ENCODE assay signal across 12 mouse cellular contexts in the genomic region with DNA sequence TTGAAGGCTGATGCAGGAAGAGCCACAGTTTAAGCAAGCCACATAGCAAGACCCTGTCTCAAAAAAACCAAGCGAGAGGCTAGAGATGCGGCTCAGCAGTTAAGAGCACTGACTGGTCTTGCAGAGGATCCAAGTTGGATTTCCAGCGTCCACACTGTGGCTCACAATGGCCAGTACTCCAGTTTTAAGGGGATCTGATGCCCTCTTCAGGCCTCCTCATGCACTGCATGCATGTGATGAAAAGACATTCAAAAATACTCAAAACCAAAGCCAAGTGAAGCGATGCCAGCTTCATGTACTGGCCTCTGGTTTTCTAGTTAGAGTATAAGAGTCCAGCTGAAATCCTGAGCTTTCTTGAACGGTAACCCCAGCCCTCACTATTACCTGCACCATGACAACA. TPM values are rescaled to one million over a fixed set of nuclear protein-coding genes. Genes with fewer than 3 reads are reported as not detected.
DNase-seq lines count a peak whose midpoint lies in the region; ATAC-seq and TF ChIP-seq lines count a peak whose summit lies in the region.
"Had no signal": no experiment of that assay in that cellular context is flagged by ENCODE, and none has a peak within 500 bp of the region (broad histone marks: within the 10 kb centered on the region; RNA-seq: fewer than 3 reads in every experiment).

No protein-coding gene starts in this region.

- no peak overlapping the region for H3K4me3 ChIP-seq in liver, adult 2 months (ENCODE audit: insufficient read depth, low read depth, low read length)
- no peak overlapping the region for H3K4me3 ChIP-seq in liver, embryonic 11.5 days (ENCODE audit: low read depth, low read length)
- H3K4me3 ChIP-seq: forebrain, embryonic 13.5 days; neural tube, embryonic 13.5 days had no signal

- no peak overlapping the region for H3K9ac ChIP-seq in liver, adult 2 months (ENCODE audit: low read depth, low read length)
- no peak overlapping the region for H3K9ac ChIP-seq in liver, embryonic 11.5 days (ENCODE audit: low read depth, low read length)
- H3K9ac ChIP-seq: forebrain, embryonic 13.5 days; neural tube, embryonic 13.5 days had no signal

- intact Hi-C loops in left cerebral cortex, postnatal 36 days (cut with DNase I), result no loop called here

- H3K27ac ChIP-seq in liver, adult 2 months (replicated peaks; ENCODE audit: insufficient read depth, low read depth, low read length), result no peak overlapping the region
- no peak overlapping the region for H3K27ac ChIP-seq in liver, embryonic 11.5 days (ENCODE audit: low read depth, low read length)
- H3K27ac ChIP-seq: forebrain, embryonic 13.5 days; neural tube, embryonic 13.5 days had no signal

- 0 out of 2 replicates have a peak, but pooled peaks have one; percentile 32 for TF ChIP-seq CTCF in liver, adult 2 months (IDR thresholded peaks at IDR 0.05; ENCODE audit: low read depth, low read length)

- peaks cover 28% of the 10 kb centered on the region for H3K79me2 ChIP-seq in liver, adult 2 months (ENCODE audit: control insufficient read depth, insufficient read depth, low read length)

- H3K4me2 ChIP-seq in liver, embryonic 11.5 days, result no peak overlapping the region
- H3K4me2 ChIP-seq: forebrain, embryonic 13.5 days; neural tube, embryonic 13.5 days had no signal

- no peaks in the 10 kb centered on the region for H3K9me3 ChIP-seq in liver, embryonic 11.5 days (ENCODE audit: control insufficient read depth, low read length)
- H3K9me3 ChIP-seq: forebrain, embryonic 13.5 days; neural tube, embryonic 13.5 days had no signal

- no peak for TF ChIP-seq POLR2A in liver, adult 2 months (IDR thresholded peaks at IDR 0.05; ENCODE audit: extremely low read depth, insufficient read depth, low read length)

- peaks cover 12% of the 10 kb centered on the region for H3K36me3 ChIP-seq in liver, adult 2 months (ENCODE audit: control insufficient read depth, insufficient read depth, low read length)
- H3K36me3 ChIP-seq in liver, embryonic 11.5 days (ENCODE audit: control insufficient read depth, insufficient read depth, low read length), result peaks cover 17% of the 10 kb centered on the region

- peaks cover 5% of the 10 kb centered on the region for H3K4me1 ChIP-seq in liver, adult 2 months (ENCODE audit: control insufficient read depth, insufficient read depth, low read length)
- H3K4me1 ChIP-seq in liver, embryonic 11.5 days (replicated peaks; ENCODE audit: control insufficient read depth, insufficient read depth, low read length), result peaks cover 8% of the 10 kb centered on the region; the same call in 1 of the 2 replicates

- whole genome bisulfite sequencing in liver, adult 2 months, result 83% methylated on average over 5 of the region's 5 CpGs
- WGBS in liver, embryonic 11.5 days, result 86% methylated on average over 5 of the region's 5 CpGs

- ATAC-seq in liver, embryonic 11.5 days (replicated peaks; ENCODE audit: low FRiP score), result no peak
- ATAC-seq: forebrain, embryonic 13.5 days had no signal

- no peaks in the 10 kb centered on the region for H3K27me3 ChIP-seq in liver, adult 2 months (ENCODE audit: control insufficient read depth, insufficient read depth, low read length)
- H3K27me3 ChIP-seq in liver, embryonic 11.5 days (replicated peaks; ENCODE audit: control insufficient read depth, insufficient read depth, low read length), result no peaks in the 10 kb centered on the region
- H3K27me3 ChIP-seq: forebrain, embryonic 13.5 days; neural tube, embryonic 13.5 days had no signal

- peak; percentile 39 to 58 for DNase-seq in cerebellum, postnatal 10 days
- DNase-seq in cerebellum, adult 9-10 months, result no peak
- peak; percentile 42 for DNase-seq in liver, adult 2 months (ENCODE audit: extremely low read depth, low read depth, low spot score)
- DNase-seq in liver, embryonic 11.5 days (ENCODE audit: low spot score), result no peak
- peak; percentile 69 for DNase-seq in ZHBTc4 (ENCODE audit: low read depth, low spot score)
- DNase-seq in retina, embryonic 14.5 days (ENCODE audit: low spot score), result peak; percentile 33
- DNase-seq in yolk sac, embryonic 10.5 days (ENCODE audit: low spot score), result no peak
- DNase-seq in left cerebral cortex, postnatal 36 days (ENCODE audit: low spot score in 2 of 2), result no peak
- DNase-seq: adrenal gland, postnatal 25 days; spleen, adult 18-20 months had no signal

RNA-seq across cellular contexts. Expression of a gene that starts 5.7 kb away (rescaled TPM):
- total RNA-seq in liver, adult 2 months (2014; rRNA removed), result 29.7 and 32.5 TPM in 2 replicates
- 40.9 and 46.2 TPM in 2 replicates for polyA plus RNA-seq in liver, adult 2 months (2012; rRNA removed)
- polyA plus RNA-seq in liver, embryonic 11.5 days (2014; fragmentation: Nextera tagmentation; extraction: Ambion mirVana), result 90.6 and 103 TPM in 2 replicates
- total RNA-seq in left cerebral cortex, postnatal 36 days (2021), result 100 to 1,000 TPM; 175 to 195 TPM

RNA-seq across cellular contexts. Expression of a gene that starts 6.8 kb away (rescaled TPM):
- total RNA-seq in liver, adult 2 months (2014; rRNA removed), result 1.1 and 2.3 TPM in 2 replicates
- polyA plus RNA-seq in liver, adult 2 months (2012; rRNA removed), result 2.8 and 3.2 TPM in 2 replicates
- polyA plus RNA-seq in liver, embryonic 11.5 days (2014; fragmentation: Nextera tagmentation; extraction: Ambion mirVana), result 22.8 and 24.7 TPM in 2 replicates
- total RNA-seq in left cerebral cortex, postnatal 36 days (2021), result 10 to 100 TPM; 18.3 to 18.6 TPM

RNA-seq across cellular contexts. Expression of a gene that starts 39.8 kb away (rescaled TPM):
- total RNA-seq in liver, adult 2 months (2014; rRNA removed), result 0.09 and 0.40 TPM in 2 replicates
- polyA plus RNA-seq in liver, adult 2 months (2012; rRNA removed), result 0.10 and 0.25 TPM in 2 replicates
- 0.87 and 1.5 TPM in 2 replicates for polyA plus RNA-seq in liver, embryonic 11.5 days (2014; fragmentation: Nextera tagmentation; extraction: Ambion mirVana)
- under 1 TPM; 0.62 to 0.68 TPM for total RNA-seq in left cerebral cortex, postnatal 36 days (2021)

RNA-seq across cellular contexts. Expression of a gene that starts 49.0 kb away (rescaled TPM):
- total RNA-seq in liver, adult 2 months (2014; rRNA removed), result 1.2 and 1.3 TPM in 2 replicates
- 17.9 and 22.0 TPM in 2 replicates for polyA plus RNA-seq in liver, adult 2 months (2012; rRNA removed)
- polyA plus RNA-seq in liver, embryonic 11.5 days (2014; fragmentation: Nextera tagmentation; extraction: Ambion mirVana), result 21.9 and 25.4 TPM in 2 replicates
- total RNA-seq in left cerebral cortex, postnatal 36 days (2021), result 10 to 100 TPM; 25.6 to 27.8 TPM

RNA-seq across cellular contexts. Expression of a gene that starts 51.4 kb away (rescaled TPM):
- 19.5 and 21.7 TPM in 2 replicates for total RNA-seq in liver, adult 2 months (2014; rRNA removed)
- 24.6 and 25.1 TPM in 2 replicates for polyA plus RNA-seq in liver, adult 2 months (2012; rRNA removed)
- 151 and 153 TPM in 2 replicates for polyA plus RNA-seq in liver, embryonic 11.5 days (2014; fragmentation: Nextera tagmentation; extraction: Ambion mirVana)
- 100 to 1,000 TPM; 166 to 216 TPM for total RNA-seq in left cerebral cortex, postnatal 36 days (2021)

Comparison
In these comparisons a context has a peak if more than half of its experiments do, and no peak if none do; other contexts are left out.
1. DNase-seq: peak in cerebellum, postnatal 10 days (2 of 2), liver, adult 2 months (single experiment), ZHBTc4 (single experiment) and retina, embryonic 14.5 days (single experiment); none in cerebellum, adult 9-10 months (single experiment), liver, embryonic 11.5 days (single experiment), yolk sac, embryonic 10.5 days (single experiment) and left cerebral cortex, postnatal 36 days (0 of 2).